Mouse (Mus musculus): ENCODE data around the gene 1700022I11Rik. TPM values are rescaled to one million over a fixed set of nuclear protein-coding genes. Genes with fewer than 3 reads are reported as not detected.
A peak's percentile ranks its signal among the peaks of the same experiment; 100 is the strongest.

1700022I11Rik gene
- polyA plus RNA-seq, 1 experiment from 2014 or later: 0.78 TPM

GRCm38 (mm10) chr4:42944185-42944584, 25.2 kb upstream of the 1700022I11Rik start:
- no peak for ATAC-seq (ENCODE audit: low FRiP score, low read depth)
- H3K4me1 ChIP-seq: peaks cover 4% of the 10 kb centered on the region

GRCm38 (mm10) chr4:42945043-42945442, 24.4 kb upstream of the 1700022I11Rik start:
- H3K4me3 ChIP-seq: no peak overlapping the region
- H3K27ac ChIP-seq: no peak overlapping the region
- H3K9me3 ChIP-seq: no peaks in the 10 kb centered on the region
- no peak overlapping the region for H3K4me2 ChIP-seq (replicated peaks)
- H3K4me1 ChIP-seq: peaks cover 6% of the 10 kb centered on the region
- H3K27me3 ChIP-seq: peaks cover 28% of the 10 kb centered on the region
- 10% methylated on average over 6 of the region's 6 CpGs for WGBS
- no peak overlapping the region for H3K9ac ChIP-seq
- H3K36me3 ChIP-seq: no peaks in the 10 kb centered on the region
- ATAC-seq (ENCODE audit: low FRiP score, low read depth): no peak

More at GRCm38 (mm10) chr4:42944185-42944584, 25.2 kb upstream of the 1700022I11Rik start:
- Histone ChIP-seq H3K36me3 (no peaks in the 10 kb centered on the region), H3K9ac (no peak overlapping the region), H3K27ac (no peak overlapping the region), H3K4me2 (replicated peaks) (no peak overlapping the region), H3K4me3 (no peak overlapping the region), H3K27me3 (peaks cover 33% of the 10 kb centered on the region), H3K9me3 (no peaks in the 10 kb centered on the region)
- 87% methylated on average over 9 of the region's 9 CpGs for WGBS

- no peak overlapping the region for H3K9ac ChIP-seq
- 85% methylated on average over 3 of the region's 3 CpGs for WGBS
- H3K4me3 ChIP-seq: no peak overlapping the region
- no peak overlapping the region for H3K27ac ChIP-seq
- H3K9me3 ChIP-seq: no peaks in the 10 kb centered on the region
- H3K27me3 ChIP-seq: peaks cover 28% of the 10 kb centered on the region
- ATAC-seq (ENCODE audit: low FRiP score, low read depth): no peak
- no peaks in the 10 kb centered on the region for H3K36me3 ChIP-seq
- H3K4me1 ChIP-seq: peaks cover 10% of the 10 kb centered on the region
- no peak overlapping the region for H3K4me2 ChIP-seq (replicated peaks)
Observed at GRCm38 (mm10) chr4:42945445-42945844, 24.0 kb upstream of the 1700022I11Rik start.

GRCm38 (mm10) chr4:42945952-42946351, 23.5 kb upstream of the 1700022I11Rik start:
- Histone ChIP-seq H3K9me3 (no peaks in the 10 kb centered on the region), H3K36me3 (no peaks in the 10 kb centered on the region), H3K27me3 (peaks cover 28% of the 10 kb centered on the region), H3K4me2 (replicated peaks) (no peak overlapping the region), H3K4me3 (no peak overlapping the region), H3K9ac (no peak overlapping the region), H3K27ac (no peak overlapping the region), H3K4me1 (peaks cover 15% of the 10 kb centered on the region)
- WGBS: 10% methylated on average over 5 of the region's 5 CpGs
- ATAC-seq (ENCODE audit: low FRiP score, low read depth): no peak

GRCm38 (mm10) chr4:42946733-42947290, 22.6 kb upstream of the 1700022I11Rik start:
- Histone ChIP-seq H3K9ac (no peak overlapping the region), H3K27me3 (peaks cover 28% of the 10 kb centered on the region), H3K9me3 (no peaks in the 10 kb centered on the region), H3K27ac (no peak overlapping the region), H3K36me3 (no peaks in the 10 kb centered on the region), H3K4me2 (replicated peaks) (no peak overlapping the region), H3K4me1 (peaks cover 24% of the 10 kb centered on the region), H3K4me3 (no peak overlapping the region)
- 50% methylated on average over 10 of the region's 10 CpGs for WGBS
- no peak for ATAC-seq (ENCODE audit: low FRiP score, low read depth)

GRCm38 (mm10) chr4:42948527-42948926, 20.9 kb upstream of the 1700022I11Rik start:
- ATAC-seq (ENCODE audit: low FRiP score, low read depth): no peak
- Histone ChIP-seq H3K4me1 (peaks cover 37% of the 10 kb centered on the region), H3K27me3 (peaks cover 28% of the 10 kb centered on the region), H3K4me2 (replicated peaks) (no peak overlapping the region), H3K36me3 (peaks cover 3% of the 10 kb centered on the region; the same call in 1 of the 2 replicates), H3K4me3 (no peak overlapping the region), H3K9me3 (no peaks in the 10 kb centered on the region), H3K27ac (no peak overlapping the region), H3K9ac (no peak overlapping the region)
- 30% methylated on average over 13 of the region's 13 CpGs for WGBS

GRCm38 (mm10) chr4:42949051-42949675, 20.2 kb upstream of the 1700022I11Rik start:
- peaks cover 42% of the 10 kb centered on the region for H3K4me1 ChIP-seq
- no peak for ATAC-seq (ENCODE audit: low FRiP score, low read depth)
- peaks cover 23% of the 10 kb centered on the region for H3K27me3 ChIP-seq
- H3K36me3 ChIP-seq: peaks cover 7% of the 10 kb centered on the region; the same call in 1 of the 2 replicates
- peak overlapping the region; percentile 81 for H3K4me2 ChIP-seq (replicated peaks)
- peak overlapping the region; percentile 86; the same call in 1 of the 2 replicates for H3K9ac ChIP-seq
- H3K9me3 ChIP-seq: no peaks in the 10 kb centered on the region
- peak overlapping the region; percentile 76 for H3K4me3 ChIP-seq
- 4% methylated on average over 14 of the region's 14 CpGs for WGBS
- H3K27ac ChIP-seq: no peak overlapping the region

- Histone ChIP-seq H3K27me3 (peaks cover 23% of the 10 kb centered on the region), H3K4me3 (peak within 1 kb of the TSS; percentile 76), H3K4me2 (replicated peaks) (peak within 1 kb of the TSS; percentile 81), H3K9ac (peak within 1 kb of the TSS; percentile 86), H3K36me3 (peaks cover 7% of the 10 kb centered on the region; the same call in 1 of the 2 replicates), H3K9me3 (no peaks in the 10 kb centered on the region), H3K4me1 (peaks cover 42% of the 10 kb centered on the region), H3K27ac (peak within 1 kb of the TSS; percentile 84)
- under 1% methylated on average over 37 of the region's 39 CpGs for WGBS
- peak; percentile 96 for ATAC-seq (ENCODE audit: low FRiP score, low read depth)
Observed at GRCm38 (mm10) chr4:42949676-42950051, 19.7 kb upstream of the 1700022I11Rik start, which contains the start of gene Dnajb5. Gene Dnajb5 (plus strand): TSS chr4:42949814.

GRCm38 (mm10) chr4:42950065-42950558, 19.3 kb upstream of the 1700022I11Rik start:
- peak; percentile 81 for ATAC-seq (ENCODE audit: low FRiP score, low read depth)
- peaks cover 7% of the 10 kb centered on the region; the same call in 1 of the 2 replicates for H3K36me3 ChIP-seq
- peak overlapping the region; percentile 84 for H3K27ac ChIP-seq
- peak overlapping the region; percentile 81 for H3K4me2 ChIP-seq (replicated peaks)
- peak overlapping the region; percentile 76 for H3K4me3 ChIP-seq
- 1% methylated on average over 17 of the region's 27 CpGs for WGBS
- H3K9ac ChIP-seq: peak overlapping the region; percentile 86
- peaks cover 23% of the 10 kb centered on the region for H3K27me3 ChIP-seq
- peaks cover 42% of the 10 kb centered on the region for H3K4me1 ChIP-seq
- no peaks in the 10 kb centered on the region for H3K9me3 ChIP-seq

GRCm38 (mm10) chr4:42951206-42952195, 17.9 kb upstream of the 1700022I11Rik start:
- Histone ChIP-seq H3K4me1 (peaks cover 42% of the 10 kb centered on the region), H3K9me3 (no peaks in the 10 kb centered on the region), H3K9ac (peak overlapping the region; percentile 31; the same call in 1 of the 2 replicates), H3K36me3 (peaks cover 11% of the 10 kb centered on the region), H3K27ac (no peak overlapping the region; the same call in 1 of the 2 replicates), H3K27me3 (peaks cover 21% of the 10 kb centered on the region), H3K4me2 (replicated peaks) (peak overlapping the region; percentile 81), H3K4me3 (0 out of 2 replicates have a peak overlapping the region, but pooled peaks have one; percentile 76)
- no peak for ATAC-seq (ENCODE audit: low FRiP score, low read depth)
- WGBS: 58% methylated on average over 11 of the region's 11 CpGs

GRCm38 (mm10) chr4:42952563-42952962, 16.8 kb upstream of the 1700022I11Rik start:
- no peaks in the 10 kb centered on the region for H3K9me3 ChIP-seq
- H3K4me3 ChIP-seq: no peak overlapping the region
- no peak overlapping the region for H3K4me2 ChIP-seq (replicated peaks)
- ATAC-seq (ENCODE audit: low FRiP score, low read depth): no peak
- H3K9ac ChIP-seq: no peak overlapping the region; the same call in 1 of the 2 replicates
- WGBS: 78% methylated on average over 7 of the region's 7 CpGs
- H3K4me1 ChIP-seq: peaks cover 42% of the 10 kb centered on the region
- H3K27ac ChIP-seq: no peak overlapping the region; the same call in 1 of the 2 replicates
- peaks cover 10% of the 10 kb centered on the region for H3K27me3 ChIP-seq
- peaks cover 22% of the 10 kb centered on the region for H3K36me3 ChIP-seq

Measured in limb, embryonic 13.5 days (tissue).